Mouse (Mus musculus) neural tube, embryonic 11.5 days (tissue): ENCODE results near the gene Dnpep. TPM values are rescaled to one million over a fixed set of nuclear protein-coding genes. Genes with fewer than 3 reads are reported as not detected.

Experiments
- ATAC-seq: fragments of 200-750 bp; cut with Nextera tagmentation; 2 replicates; pipeline ENCODE4 v1.8.0; 2017; ENCODE audit warnings: moderate number of reproducible peaks, mild to moderate bottlenecking, moderate TSS enrichment, moderate library complexity; ENCODE audit not compliant: insufficient read depth, low FRiP score, low TSS enrichment
- DNase-seq: peaks from one replicate; pipeline ENCODE4 v3.0.0-alpha.2; 2015; ENCODE audit warnings: low spot score
- H3K27ac ChIP-seq: fragments of 300-500 bp; sonication (generic); 2 replicates; pipeline ENCODE4 v1.5.1; 2014; ENCODE audit warnings: low read depth, mild to moderate bottlenecking, low read length
- H3K27me3 ChIP-seq: fragments of 300-500 bp; sonication (generic); 2 replicates; pipeline ENCODE4 v1.6.1; 2014; ENCODE audit warnings: mild to moderate bottlenecking, low read length, mixed read lengths; ENCODE audit not compliant: control insufficient read depth, insufficient read depth
- H3K36me3 ChIP-seq: fragments of 300-500 bp; sonication (generic); 2 replicates; pipeline ENCODE4 v1.6.1; 2014; ENCODE audit warnings: mild to moderate bottlenecking, low read length, moderate library complexity, mixed read lengths; ENCODE audit not compliant: control insufficient read depth, insufficient read depth
- H3K4me1 ChIP-seq: fragments of 300-500 bp; sonication (generic); 2 replicates; pipeline ENCODE4 v1.6.1; 2014; ENCODE audit warnings: low read length, mixed read lengths; ENCODE audit not compliant: control insufficient read depth, insufficient read depth
- H3K4me2 ChIP-seq: fragments of 300-500 bp; sonication (generic); 2 replicates; pipeline ENCODE4 v1.6.1; 2014; ENCODE audit warnings: low read depth, mild to moderate bottlenecking, moderate library complexity
- H3K4me3 ChIP-seq: fragments of 300-500 bp; sonication (generic); 2 replicates; pipeline ENCODE4 v1.5.1; 2014; ENCODE audit warnings: low read depth, low read length
- H3K9ac ChIP-seq: fragments of 300-500 bp; sonication (generic); 2 replicates; pipeline ENCODE4 v1.6.1; 2014; ENCODE audit warnings: mild to moderate bottlenecking, low read length
- H3K9me3 ChIP-seq: fragments of 300-500 bp; sonication (generic); 2 replicates; pipeline ENCODE4 v1.6.1; 2016; ENCODE audit warnings: low read length; ENCODE audit not compliant: control insufficient read depth
- WGBS: fragments of 180-500 bp; shearing (Covaris S2); extraction: QIAGEN DNeasy Blood & Tissue Kit; methylation state at CpG from one replicate; pipeline ENCODE4 v1.1.7; 2014; 5-methylcytosine and 5-hydroxymethylcytosine counted together
- polyA plus RNA-seq: library from polyadenylated mRNA; unstranded; fragments of >200 nt; fragmentation: Nextera tagmentation; extraction: Ambion mirVana; gene quantifications from 2 replicates; pipeline ENCODE4 v1.2.1, GENCODE M21; 2014

Gene Dnpep
- polyA plus RNA-seq, 1 experiment from 2014 or later: 182 TPM

- H3K4me3 ChIP-seq: no peak overlapping the region
- peak overlapping the region; percentile 23; the same call in 1 of the 2 replicates for H3K4me2 ChIP-seq
- 12% methylated on average over 11 of the region's 11 CpGs for WGBS
- H3K4me1 ChIP-seq: peaks cover 18% of the 10 kb centered on the region
- H3K36me3 ChIP-seq: no peaks in the 10 kb centered on the region
- H3K27me3 ChIP-seq: no peaks in the 10 kb centered on the region
- ATAC-seq: peak; percentile 65; the same call in 1 of the 2 replicates
- H3K9me3 ChIP-seq: no peaks in the 10 kb centered on the region
- DNase-seq: no peak
- H3K27ac ChIP-seq: peak overlapping the region; percentile 85
- H3K9ac ChIP-seq: peak overlapping the region; percentile 32; the same call in 1 of the 2 replicates
These were observed 20.4 kb upstream of the Dnpep start for GRCm38 (mm10) chr1:75338091-75338694.

- no peaks in the 10 kb centered on the region for H3K36me3 ChIP-seq
- no peaks in the 10 kb centered on the region for H3K9me3 ChIP-seq
- ATAC-seq (no peak), DNase-seq (no peak)
- no peak overlapping the region for H3K4me2 ChIP-seq
- no peaks in the 10 kb centered on the region for H3K27me3 ChIP-seq
- WGBS: 58% methylated on average over 9 of the region's 9 CpGs
- H3K4me1 ChIP-seq: peaks cover 18% of the 10 kb centered on the region
- H3K27ac ChIP-seq: no peak overlapping the region
- no peak overlapping the region for H3K4me3 ChIP-seq
- no peak overlapping the region for H3K9ac ChIP-seq
These were observed 19.3 kb upstream of the Dnpep start for GRCm38 (mm10) chr1:75337097-75337496.

GRCm38 (mm10) chr1:75336461-75336860, 18.7 kb upstream of the Dnpep start:
- WGBS: 51% methylated on average over 3 of the region's 3 CpGs

GRCm38 (mm10) chr1:75331271-75331670, 13.5 kb upstream of the Dnpep start:
- Histone ChIP-seq H3K36me3 (no peaks in the 10 kb centered on the region), H3K27ac (no peak overlapping the region), H3K9me3 (no peaks in the 10 kb centered on the region), H3K4me1 (no peaks in the 10 kb centered on the region), H3K4me2 (no peak overlapping the region), H3K4me3 (no peak overlapping the region), H3K9ac (no peak overlapping the region), H3K27me3 (no peaks in the 10 kb centered on the region)
- DNase-seq (no peak), ATAC-seq (no peak)
- WGBS: 73% methylated on average over 1 of the region's 1 CpGs

More at GRCm38 (mm10) chr1:75336461-75336860, 18.7 kb upstream of the Dnpep start:
- Histone ChIP-seq H3K9me3 (no peaks in the 10 kb centered on the region), H3K4me1 (peaks cover 18% of the 10 kb centered on the region), H3K27me3 (no peaks in the 10 kb centered on the region), H3K9ac (no peak overlapping the region), H3K36me3 (no peaks in the 10 kb centered on the region), H3K4me2 (no peak overlapping the region), H3K27ac (no peak overlapping the region), H3K4me3 (no peak overlapping the region)
- no peak for ATAC-seq
- DNase-seq: no peak

GRCm38 (mm10) chr1:75327461-75327860, 9.7 kb upstream of the Dnpep start:
- DNase-seq: no peak
- no peaks in the 10 kb centered on the region for H3K4me1 ChIP-seq
- no peaks in the 10 kb centered on the region for H3K27me3 ChIP-seq
- ATAC-seq: no peak
- no peak overlapping the region for H3K27ac ChIP-seq
- no peaks in the 10 kb centered on the region for H3K36me3 ChIP-seq
- H3K4me3 ChIP-seq: no peak overlapping the region
- H3K4me2 ChIP-seq: no peak overlapping the region
- no peaks in the 10 kb centered on the region for H3K9me3 ChIP-seq
- H3K9ac ChIP-seq: no peak overlapping the region

- 89% methylated on average over 10 of the region's 10 CpGs for WGBS
- ATAC-seq: no peak
- Histone ChIP-seq H3K9me3 (no peaks in the 10 kb centered on the region), H3K4me1 (no peaks in the 10 kb centered on the region), H3K4me3 (no peak overlapping the region), H3K9ac (no peak overlapping the region), H3K36me3 (no peaks in the 10 kb centered on the region), H3K4me2 (no peak overlapping the region), H3K27me3 (no peaks in the 10 kb centered on the region), H3K27ac (no peak overlapping the region)
- no peak for DNase-seq
These were observed 1.4 kb upstream of the Dnpep start for GRCm38 (mm10) chr1:75319166-75319565.

- Histone ChIP-seq H3K4me3 (no peak overlapping the region), H3K9ac (no peak overlapping the region), H3K27me3 (no peaks in the 10 kb centered on the region), H3K9me3 (no peaks in the 10 kb centered on the region), H3K36me3 (no peaks in the 10 kb centered on the region), H3K27ac (no peak overlapping the region), H3K4me1 (no peaks in the 10 kb centered on the region), H3K4me2 (no peak overlapping the region)
- ATAC-seq (no peak), DNase-seq (no peak)
- 88% methylated on average over 4 of the region's 4 CpGs for WGBS
These were observed 946 bp upstream of the Dnpep start for GRCm38 (mm10) chr1:75318736-75319135.

- no peaks in the 10 kb centered on the region for H3K27me3 ChIP-seq
These were observed 511 bp upstream of the Dnpep start for GRCm38 (mm10) chr1:75318301-75318700.

GRCm38 (mm10) chr1:75316861-75317240, 939 bp downstream of the Dnpep start:
- Histone ChIP-seq H3K4me3 (peak overlapping the region; percentile 68), H3K9me3 (no peaks in the 10 kb centered on the region), H3K27me3 (no peaks in the 10 kb centered on the region), H3K36me3 (peaks cover 4% of the 10 kb centered on the region; the same call in 1 of the 2 replicates), H3K9ac (peak overlapping the region; percentile 69), H3K27ac (peak overlapping the region; percentile 90), H3K4me2 (peak overlapping the region; percentile 83), H3K4me1 (no peaks in the 10 kb centered on the region)
- under 1% methylated on average over 20 of the region's 20 CpGs for WGBS
- peak; percentile 54 for ATAC-seq
- DNase-seq: peak; percentile 85

More at GRCm38 (mm10) chr1:75318301-75318700, 511 bp upstream of the Dnpep start:
- no peak overlapping the region for H3K9ac ChIP-seq
- 81% methylated on average over 3 of the region's 3 CpGs for WGBS
- ATAC-seq (no peak), DNase-seq (no peak)
- 0 out of 2 replicates have a peak, but pooled peaks cover 2% of the 10 kb centered on the region for H3K36me3 ChIP-seq
- 0 out of 2 replicates have a peak overlapping the region, but pooled peaks have one; percentile 44 for H3K27ac ChIP-seq
- no peaks in the 10 kb centered on the region for H3K4me1 ChIP-seq
- no peaks in the 10 kb centered on the region for H3K9me3 ChIP-seq
- H3K4me2 ChIP-seq: peak overlapping the region; percentile 27; the same call in 1 of the 2 replicates
- H3K4me3 ChIP-seq: 0 out of 2 replicates have a peak overlapping the region, but pooled peaks have one; percentile 6
